Mouse (Mus musculus) left cerebral cortex, adult 2 months (tissue): ENCODE results near the gene Fam92b. TPM values are rescaled to one million over a fixed set of nuclear protein-coding genes. Genes with fewer than 3 reads are reported as not detected.
A peak's percentile ranks its signal among the peaks of the same experiment; 100 is the strongest.

Experiments used
- DNase-seq, 2 experiments: peaks; one replicate each; pipeline ENCODE4 v3.0.0; 2021 to 2022; ENCODE audit warnings: low spot score in 2 of 2, mixed read lengths in 1 of 2; ENCODE audit errors: extremely low spot score in 1 of 2
- H3K27ac ChIP-seq: fragments of 200-600 bp; 2 replicates; pipeline ENCODE4 v1.8.1; 2022
- H3K4me3 ChIP-seq: fragments of 200-600 bp; 2 replicates; pipeline ENCODE4 v1.8.1; 2022
- CTCF ChIP-seq: fragments of 200-600 bp; IDR thresholded peaks from 2 replicates; pipeline ENCODE4 v1.8.1; 2022; ENCODE audit warnings: antibody characterized with exemption, mild to moderate bottlenecking, moderate library complexity
- intact Hi-C: fragments of 180-260 bp; cut with DNase I; formaldehyde crosslinking; loops from one replicate; pipeline ENCODE4 v1.15.1; 2025
- total RNA-seq, 2 experiments: library from RNA; stranded (reverse); gene quantifications; 2 replicates each; pipeline ENCODE4 v1.2.3; 2021

The Fam92b gene
- total RNA-seq, 2 experiments from 2014 or later: 0.68 to 1.0 TPM

GRCm38 (mm10) chr8:120186454-120186853, 9.2 kb upstream of the Fam92b start:
- no peak for DNase-seq
- H3K27ac ChIP-seq: no peak overlapping the region
- TF ChIP-seq CTCF: no peak
- H3K4me3 ChIP-seq: no peak overlapping the region
- intact Hi-C loops: no loop called here

DNA sequence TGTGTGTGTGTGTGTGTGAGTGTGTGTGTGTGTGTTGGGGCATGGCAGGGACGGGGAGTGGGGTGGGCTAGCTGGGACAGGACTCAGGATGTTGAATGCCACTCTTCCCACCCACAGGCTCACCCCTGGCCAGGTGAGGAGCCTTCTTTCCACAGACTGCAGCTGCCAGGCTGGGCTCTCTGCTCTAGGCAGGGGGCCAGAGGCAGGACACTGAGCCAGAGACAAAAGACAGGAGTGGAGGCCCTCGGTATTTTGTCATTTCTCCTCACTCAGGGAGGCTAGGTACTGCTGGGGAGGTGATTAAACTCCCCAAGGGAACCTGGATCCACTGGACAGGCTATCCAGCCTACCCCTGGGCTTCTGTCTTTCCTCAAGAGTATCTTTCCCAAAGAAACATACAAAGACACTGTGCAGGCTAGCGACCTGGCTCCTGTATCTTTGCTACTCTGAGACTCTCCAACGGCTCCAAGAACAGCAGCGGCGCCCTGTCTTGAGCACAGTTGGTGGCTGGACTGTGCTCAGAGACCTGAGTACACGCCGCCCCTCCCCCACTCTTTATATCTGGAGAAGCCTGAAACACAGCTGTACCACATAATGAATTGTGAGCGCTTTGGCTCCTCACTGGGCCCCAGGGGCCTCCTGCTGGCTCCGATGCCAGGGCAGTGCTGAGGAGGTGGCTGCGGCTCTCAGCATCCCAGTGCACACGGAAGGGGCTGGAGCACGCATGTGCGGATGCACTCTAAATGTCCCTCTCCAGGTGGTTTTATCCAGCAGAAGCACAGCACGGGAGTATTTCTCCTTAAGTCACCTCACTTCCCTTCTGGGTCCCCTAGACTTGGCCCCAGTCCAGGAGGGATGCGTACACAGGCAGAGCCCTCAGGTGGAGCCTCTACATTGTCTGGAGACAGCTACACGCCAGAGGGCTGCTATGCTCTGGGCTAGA, 7.9 kb upstream of the Fam92b start:
- Histone ChIP-seq H3K4me3 (no peak overlapping the region), H3K27ac (no peak overlapping the region)
- intact Hi-C loops: no loop called here
- TF ChIP-seq CTCF: no peak
- DNase-seq: no peak

GRCm38 (mm10) chr8:120184366-120184765, 7.1 kb upstream of the Fam92b start:
- TF ChIP-seq CTCF: no peak
- DNase-seq: no peak
- no peak overlapping the region for H3K4me3 ChIP-seq
- intact Hi-C loops: no loop called here
- H3K27ac ChIP-seq: no peak overlapping the region

DNA sequence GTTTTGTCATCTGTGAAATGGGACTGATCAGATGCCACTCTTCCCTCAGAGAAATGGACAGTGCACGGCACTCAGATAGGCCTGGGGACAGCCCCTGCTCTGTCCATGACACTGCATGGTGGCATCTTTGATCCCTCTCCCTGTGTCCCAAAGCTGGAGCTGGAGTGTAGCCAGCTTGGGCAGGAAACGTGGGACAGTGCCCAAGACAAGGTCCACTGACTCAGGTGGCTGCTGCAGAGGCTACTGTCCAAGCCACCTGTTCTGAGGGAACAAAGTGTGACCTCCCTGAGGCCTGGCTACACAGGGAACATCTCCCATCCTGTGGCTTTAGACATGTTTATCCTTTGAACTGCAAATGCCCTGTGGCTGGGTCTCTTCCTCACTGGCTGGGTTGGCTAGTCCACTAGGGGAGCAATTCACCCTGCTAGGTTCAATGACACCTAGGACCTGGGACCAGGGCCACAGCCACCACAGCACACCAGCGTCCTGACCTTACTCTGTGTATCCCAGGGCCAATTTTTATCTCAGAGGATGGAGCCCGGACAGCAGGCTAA, 4.7 kb upstream of the Fam92b start:
- intact Hi-C loops: no loop called here
- DNase-seq: no peak

GRCm38 (mm10) chr8:120181274-120181673, 4.0 kb upstream of the Fam92b start:
- intact Hi-C loops: no loop called here
- H3K4me3 ChIP-seq: no peak overlapping the region
- TF ChIP-seq CTCF: no peak
- no peak for DNase-seq
- H3K27ac ChIP-seq: no peak overlapping the region

More for the DNA sequence above, 4.7 kb upstream of the Fam92b start:
- H3K4me3 ChIP-seq: no peak overlapping the region
- H3K27ac ChIP-seq: no peak overlapping the region
- TF ChIP-seq CTCF: no peak; the same call in 1 of the 2 replicates

- Histone ChIP-seq H3K4me3 (no peak overlapping the region), H3K27ac (no peak overlapping the region)
- DNase-seq: no peak
- no peak for TF ChIP-seq CTCF
- intact Hi-C loops: no loop called here
Measured at GRCm38 (mm10) chr8:120180445-120180970, 3.2 kb upstream of the Fam92b start.

GRCm38 (mm10) chr8:120179027-120179431, 1.8 kb upstream of the Fam92b start:
- H3K27ac ChIP-seq: no peak overlapping the region; the same call in 1 of the 2 replicates
- H3K4me3 ChIP-seq: peak overlapping the region; percentile 29
- intact Hi-C loops: loop anchor here (2.0 to 5.0 kb wide), 4 partner anchors 88 to 420 kb away; no protein-coding TSS in a partner anchor
- TF ChIP-seq CTCF: peak; percentile 87
- DNase-seq: peak; percentile 83 to 93

DNA sequence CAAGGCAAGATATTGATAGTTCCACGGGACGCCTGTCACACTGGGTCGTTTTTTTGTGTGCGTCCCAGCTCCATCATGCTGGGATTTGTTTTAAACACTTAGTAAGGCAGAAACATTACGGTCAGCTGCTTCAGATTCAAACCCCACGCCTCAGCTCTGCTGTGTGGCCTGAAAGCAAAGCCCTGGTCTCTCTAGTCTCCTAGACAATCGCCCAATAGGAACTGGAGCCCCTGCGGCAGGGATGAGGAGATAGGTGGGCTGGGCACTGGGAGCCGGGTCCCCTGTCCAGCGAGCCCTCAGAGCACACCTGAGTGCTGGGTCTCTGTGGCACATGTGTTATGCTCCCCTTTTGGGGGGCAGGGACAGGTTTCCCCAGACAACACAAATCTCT, 853 bp upstream of the Fam92b start:
- no peak for DNase-seq
- no peak overlapping the region for H3K4me3 ChIP-seq
- intact Hi-C loops: loop anchor here (2.0 to 5.0 kb wide), 4 partner anchors 89 to 421 kb away; no protein-coding TSS in a partner anchor
- no peak for TF ChIP-seq CTCF
- H3K27ac ChIP-seq: no peak overlapping the region

- TF ChIP-seq CTCF: no peak
- H3K27ac ChIP-seq: no peak overlapping the region
Measured at GRCm38 (mm10) chr8:120176605-120177004, 661 bp downstream of the Fam92b start.

GRCm38 (mm10) chr8:120174606-120175005, 2.7 kb downstream of the Fam92b start:
- intact Hi-C loops: loop anchor here (5.0 kb wide), 2 partner anchors 93 to 108 kb away; no protein-coding TSS in a partner anchor
- Histone ChIP-seq H3K27ac (no peak overlapping the region), H3K4me3 (no peak overlapping the region)
- DNase-seq: no peak
- no peak for TF ChIP-seq CTCF

More at GRCm38 (mm10) chr8:120176605-120177004, 661 bp downstream of the Fam92b start:
- no peak for DNase-seq
- intact Hi-C loops: loop anchor here (5.0 kb wide), 2 partner anchors 91 to 106 kb away; no protein-coding TSS in a partner anchor
- H3K4me3 ChIP-seq: no peak overlapping the region

DNA sequence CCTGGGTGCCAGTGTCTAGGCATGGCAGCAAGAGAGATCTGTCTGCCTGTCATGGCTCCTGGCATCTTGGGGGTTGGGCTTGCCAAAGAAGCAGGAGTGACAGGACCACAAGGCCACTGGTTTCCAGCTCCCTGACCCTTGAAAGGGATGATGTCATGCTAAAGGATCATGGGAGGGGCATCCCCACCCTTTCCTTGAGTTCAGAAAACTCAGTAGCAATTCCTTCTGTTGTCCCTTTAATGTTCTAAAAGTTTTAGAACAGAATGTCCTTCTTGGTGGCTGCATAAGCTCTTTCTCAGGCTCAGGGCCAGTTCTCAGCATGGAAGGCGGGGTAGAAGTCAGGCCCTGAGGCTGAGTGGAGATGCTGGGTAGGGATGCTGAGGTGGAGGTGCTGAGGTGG, 4.1 kb downstream of the Fam92b start:
- DNase-seq: no peak
- intact Hi-C loops: no loop called here
- TF ChIP-seq CTCF: no peak
- Histone ChIP-seq H3K27ac (no peak overlapping the region), H3K4me3 (no peak overlapping the region)

DNA sequence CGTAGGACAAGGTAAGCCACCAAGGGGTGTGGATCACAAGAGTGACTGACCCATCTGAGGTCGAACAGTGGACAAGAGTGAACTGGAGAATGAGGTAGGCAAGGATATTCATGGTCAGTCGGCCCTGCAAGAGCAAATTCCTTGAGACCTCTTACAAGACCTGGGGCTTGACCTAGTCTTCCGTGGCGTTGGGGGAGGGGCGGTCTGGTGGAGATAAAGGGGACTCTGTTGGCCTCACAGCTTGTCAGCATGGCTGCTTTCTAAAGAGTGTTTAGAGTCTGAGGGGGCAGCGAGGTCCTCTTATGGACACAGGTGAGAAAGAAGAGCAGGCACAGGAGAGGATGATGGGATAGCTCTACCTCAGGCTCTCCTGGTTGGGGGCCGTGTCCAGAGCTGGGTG, 8.1 kb downstream of the Fam92b start:
- intact Hi-C loops: no loop called here
- TF ChIP-seq CTCF: no peak
- H3K27ac ChIP-seq: no peak overlapping the region
- no peak for DNase-seq
- H3K4me3 ChIP-seq: no peak overlapping the region
